Mouse (Mus musculus) left cerebral cortex, postnatal 36 days (tissue): ENCODE measurements around the gene Vash2. TPM values are rescaled to one million over a fixed set of nuclear protein-coding genes. Genes with fewer than 3 reads are reported as not detected.

Experiments used
- DNase-seq, 2 experiments: peaks; one replicate each; pipeline ENCODE4 v3.0.0; 2021 to 2022; ENCODE audit warnings: low spot score in 2 of 2, mixed read lengths in 1 of 2
- intact Hi-C: fragments of 180-260 bp; cut with DNase I; formaldehyde crosslinking; loops from one replicate; pipeline ENCODE4 v1.15.1; 2025
- total RNA-seq, 2 experiments: library from RNA; stranded (reverse); gene quantifications; 2 replicates each; pipeline ENCODE4 v1.2.3; 2021

The Vash2 gene
- total RNA-seq, 2 experiments from 2014 or later: 2.0 to 2.1 TPM

DNA sequence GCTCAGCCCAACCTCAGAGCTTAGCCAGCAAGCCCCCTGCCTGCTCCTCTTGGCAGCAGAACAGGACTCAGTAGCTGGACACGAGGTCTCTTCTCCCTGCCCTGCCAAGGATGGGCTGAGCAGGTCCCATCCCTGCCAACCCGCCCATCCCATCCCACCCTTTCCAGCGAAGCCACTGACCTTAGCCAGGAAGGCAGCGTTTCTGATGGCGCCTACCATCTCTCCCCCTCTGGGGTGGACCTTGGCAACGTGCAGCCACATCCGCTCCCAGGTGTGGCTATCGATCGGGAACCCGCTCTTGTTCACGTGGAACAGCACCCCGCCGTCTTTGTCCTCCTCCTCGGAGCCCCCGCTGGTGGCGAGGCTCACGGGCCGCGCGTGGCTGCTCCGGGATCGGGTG is 1.1 kb downstream of the Vash2 start:
- DNase-seq: no peak
- intact Hi-C loops: no loop called here

DNA sequence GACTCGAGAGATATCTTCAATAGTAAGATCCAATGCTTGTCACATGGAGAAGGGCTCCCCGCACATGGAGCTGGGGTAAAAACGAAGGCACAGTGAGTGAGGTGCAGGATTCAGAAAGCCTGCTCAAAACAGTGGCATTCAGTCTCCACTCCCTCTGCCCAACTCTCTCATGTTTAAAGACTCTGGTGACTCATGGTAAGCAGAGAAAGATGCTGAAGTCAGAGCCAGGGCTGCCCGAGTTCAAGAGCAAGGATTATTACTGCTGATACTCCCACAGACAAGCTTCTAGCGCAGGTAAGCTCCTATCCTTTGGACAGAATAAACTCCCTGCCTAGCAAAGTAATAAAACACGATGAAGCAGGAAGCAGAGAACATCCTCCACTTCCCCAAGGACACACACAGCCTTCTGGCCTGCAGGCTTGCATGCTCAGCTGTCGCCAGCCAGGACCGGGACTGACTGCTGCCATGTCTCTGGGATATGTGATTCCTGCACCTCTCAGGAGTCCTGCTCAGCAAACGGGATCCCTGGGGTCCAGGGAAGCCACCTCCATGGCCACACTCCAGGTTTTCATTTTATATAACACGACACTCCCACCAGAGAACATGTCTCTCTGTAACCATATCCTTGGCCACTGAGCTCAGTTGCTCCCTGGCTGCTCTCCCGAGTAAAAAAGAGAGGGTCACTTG is 2.1 kb downstream of the Vash2 start:
- intact Hi-C loops: no loop called here
- no peak for DNase-seq

DNA sequence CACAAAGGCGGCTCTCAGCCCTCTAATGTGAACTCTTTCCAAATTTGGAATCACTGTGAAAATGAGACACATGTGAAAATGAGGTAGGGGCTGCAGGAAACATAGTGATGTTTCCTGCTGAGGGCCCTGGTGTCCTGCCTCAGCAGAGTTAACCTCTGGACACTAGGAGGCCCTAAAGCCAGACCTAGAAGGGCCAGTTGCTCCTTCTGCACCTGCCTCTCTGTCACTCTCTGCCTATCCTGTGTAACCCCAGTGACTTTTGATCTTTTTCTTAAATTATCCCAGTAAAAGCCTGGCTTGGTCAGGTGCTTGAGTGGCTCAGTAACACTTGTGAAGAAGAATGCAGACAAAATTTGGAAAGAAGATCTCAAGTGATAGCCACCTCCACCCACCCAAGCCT is 4.3 kb downstream of the Vash2 start:
- intact Hi-C loops: no loop called here
- no peak for DNase-seq

DNA sequence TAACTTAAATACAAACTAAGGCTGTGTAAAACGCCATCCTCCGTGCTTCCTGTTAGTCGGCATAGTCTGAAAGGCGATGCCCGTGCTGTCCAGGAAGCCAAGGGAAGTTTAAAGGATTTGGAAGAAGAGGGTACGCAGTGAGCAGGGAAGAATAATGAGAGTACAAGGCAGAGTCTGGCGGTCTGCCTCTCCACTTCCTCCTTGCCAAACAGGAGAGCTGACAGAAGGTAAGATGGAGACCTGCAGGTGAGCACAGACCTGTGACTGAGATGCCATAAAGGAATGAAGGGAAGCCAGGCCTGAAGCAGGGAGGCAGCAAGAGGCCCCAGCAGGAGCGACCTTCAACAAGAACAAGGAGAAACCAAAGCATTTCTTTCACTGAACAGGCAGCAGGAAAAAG is 4.9 kb downstream of the Vash2 start:
- no peak for DNase-seq
- intact Hi-C loops: no loop called here

DNA sequence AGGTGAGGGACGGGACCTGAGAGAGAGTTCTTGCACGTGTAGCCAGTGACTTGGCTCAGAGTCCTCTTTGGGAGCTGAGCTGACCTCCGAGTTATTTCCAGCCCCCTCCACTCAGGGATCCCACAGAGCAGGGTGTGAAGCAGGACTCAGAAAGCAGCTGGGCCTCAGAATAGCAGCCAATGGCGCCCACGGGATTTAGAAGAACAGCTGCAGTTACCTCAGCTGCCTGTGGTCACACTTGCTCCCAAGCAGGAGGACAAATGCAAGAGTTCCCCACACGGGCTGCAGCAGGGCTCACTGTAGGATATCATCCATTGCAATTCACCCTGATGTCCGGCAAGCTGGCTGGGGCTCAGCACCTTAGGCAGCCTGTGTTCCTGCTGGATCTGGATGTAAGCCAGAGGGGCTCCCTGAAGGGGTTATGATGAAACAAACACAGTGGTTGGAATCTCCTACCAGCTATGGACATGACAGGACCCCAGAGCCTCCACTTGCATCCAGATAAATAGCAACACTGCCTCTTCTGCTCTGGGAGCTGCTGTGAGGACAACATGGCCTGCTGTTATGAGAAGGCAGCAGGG is 6.4 kb downstream of the Vash2 start:
- intact Hi-C loops: no loop called here
- DNase-seq: peak; percentile 30 to 39

DNA sequence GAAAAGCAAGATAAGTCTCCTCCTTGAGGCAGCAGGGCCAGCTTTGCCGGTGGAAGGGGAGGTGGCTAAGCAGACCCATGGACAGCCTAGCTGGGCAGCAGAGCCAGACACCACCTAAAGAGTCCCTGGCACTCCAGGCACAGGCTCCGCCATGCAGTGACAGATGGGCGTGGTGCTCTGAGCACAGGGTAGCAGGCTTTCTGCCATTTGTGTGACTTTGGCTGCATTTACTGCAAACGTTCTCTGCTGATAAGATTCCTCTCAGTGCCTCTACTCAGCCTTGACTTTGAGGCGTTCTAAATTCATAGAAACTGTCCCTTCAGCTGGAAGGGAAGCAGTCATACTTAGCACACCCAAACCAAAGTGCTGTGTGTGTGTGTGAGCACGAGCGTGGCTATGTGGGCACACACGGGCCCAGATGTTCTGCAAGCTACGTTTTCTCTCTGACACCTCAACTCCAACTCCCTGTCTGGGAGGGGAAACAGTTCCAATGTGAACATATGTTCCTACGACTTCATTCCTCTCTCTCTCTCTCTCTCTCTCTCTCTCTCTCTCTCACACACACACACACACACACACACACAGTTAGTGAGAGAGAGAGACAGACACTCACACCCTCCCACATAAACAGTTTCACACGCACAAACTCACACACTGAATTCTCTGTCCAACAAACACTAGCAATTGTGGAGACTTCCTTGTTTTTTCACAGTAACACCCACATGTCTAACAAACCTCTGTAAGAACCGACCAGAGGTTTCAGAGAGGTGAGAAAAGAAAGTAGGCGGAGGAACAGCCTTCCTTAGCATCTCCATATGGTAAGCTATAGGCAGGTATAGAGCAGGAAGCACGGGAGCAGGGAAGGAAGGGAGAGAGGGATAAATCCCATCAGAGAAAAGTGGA is 7.1 kb downstream of the Vash2 start:
- intact Hi-C loops: no loop called here
- peak; percentile 21 to 27 for DNase-seq

DNA sequence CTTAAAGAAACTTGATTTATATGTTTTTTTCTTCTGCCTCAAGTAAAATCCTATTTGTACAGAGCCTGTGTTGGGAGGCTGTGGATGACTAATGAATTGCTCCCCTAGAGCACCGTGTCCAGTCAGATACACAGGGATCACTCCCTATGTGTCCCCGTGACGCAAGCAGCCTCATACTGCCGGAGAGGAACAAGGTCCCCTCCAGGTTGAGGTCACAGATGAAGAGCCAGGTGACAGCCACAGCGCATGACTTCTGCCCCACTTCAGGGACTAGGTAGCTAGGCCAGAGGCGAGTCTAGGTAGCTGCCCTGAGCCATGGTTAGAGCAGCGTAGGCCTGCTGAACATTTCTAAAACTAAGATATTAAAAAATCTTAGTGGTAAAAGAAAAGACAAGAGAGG is 11.1 kb downstream of the Vash2 start:
- intact Hi-C loops: no loop called here
- DNase-seq: no peak

DNA sequence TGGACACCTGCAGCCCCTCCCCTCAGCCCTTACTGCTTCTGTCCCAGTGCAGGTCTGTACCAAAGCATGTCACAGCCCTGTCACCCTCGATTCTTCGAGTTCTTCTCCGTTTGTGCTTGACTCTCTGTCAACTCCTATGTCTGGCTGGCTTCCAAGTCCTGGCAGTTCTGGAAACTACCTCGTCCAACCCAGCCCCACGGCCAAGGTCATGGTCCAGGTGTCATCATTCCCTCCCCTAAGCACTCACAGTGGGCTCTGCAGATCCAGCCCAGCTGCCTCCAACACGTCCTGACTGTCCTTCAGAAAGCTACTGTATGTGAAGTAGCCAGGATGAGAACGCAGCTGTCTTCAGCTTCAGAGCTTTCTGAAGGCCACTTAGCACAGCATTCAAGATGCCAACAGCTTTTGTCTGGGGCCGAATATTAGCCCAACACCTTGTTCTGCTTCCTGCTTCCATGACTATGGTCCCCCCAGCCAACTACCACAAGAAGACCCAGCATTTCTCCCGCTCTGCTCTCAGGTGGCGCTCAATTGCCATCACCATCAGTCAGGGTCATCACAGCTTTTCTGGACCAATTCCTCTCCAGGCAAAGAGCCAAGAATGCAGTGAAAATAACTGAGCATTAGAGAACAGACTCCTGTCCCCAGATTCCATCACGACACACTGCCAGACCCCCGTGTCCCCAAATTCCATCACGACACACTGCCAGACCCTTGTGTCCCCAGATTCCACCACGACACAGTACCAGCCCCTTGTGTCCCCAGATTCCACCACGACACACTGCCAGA is 13.9 kb downstream of the Vash2 start:
- intact Hi-C loops: no loop called here
- DNase-seq: no peak

DNA sequence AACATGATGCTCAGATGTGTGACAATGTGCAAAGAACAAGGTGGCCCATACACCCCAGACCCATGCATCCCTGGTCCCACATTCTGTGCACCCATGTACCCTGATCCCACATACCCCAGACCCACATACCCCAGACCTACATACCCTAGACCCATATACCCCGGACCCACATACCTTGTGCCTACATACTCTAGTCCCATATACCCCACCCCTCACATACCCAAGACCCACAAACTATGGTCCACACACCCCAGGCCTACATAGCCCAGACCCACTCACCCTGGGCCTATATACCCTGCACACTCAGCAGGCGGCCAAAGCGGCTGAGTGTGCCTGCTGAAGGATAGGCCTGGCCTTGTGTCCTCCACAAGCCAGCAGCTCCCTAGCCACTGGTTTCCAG is 16.3 kb downstream of the Vash2 start:
- intact Hi-C loops: no loop called here
- DNase-seq: no peak

DNA sequence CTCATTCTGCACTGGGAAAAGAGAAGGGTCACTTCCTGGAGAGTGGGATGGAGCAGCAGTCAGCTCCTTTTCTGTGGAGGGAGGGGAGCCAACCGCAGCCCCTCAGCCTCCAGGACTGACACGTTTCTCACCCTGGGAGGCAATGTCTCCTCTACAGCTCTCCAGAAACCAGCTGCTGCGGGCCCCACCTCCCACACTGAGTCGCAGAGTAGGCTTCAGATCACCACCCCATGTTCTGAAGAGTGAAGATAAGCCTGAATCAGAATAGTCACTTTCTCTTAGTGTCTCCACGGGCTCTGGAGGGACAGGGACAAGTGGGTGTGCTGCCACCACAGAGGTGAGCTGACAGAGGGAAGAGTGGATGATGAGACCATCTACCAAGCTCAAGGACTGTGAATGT is 20.3 kb downstream of the Vash2 start:
- DNase-seq: no peak
- intact Hi-C loops: no loop called here

DNA sequence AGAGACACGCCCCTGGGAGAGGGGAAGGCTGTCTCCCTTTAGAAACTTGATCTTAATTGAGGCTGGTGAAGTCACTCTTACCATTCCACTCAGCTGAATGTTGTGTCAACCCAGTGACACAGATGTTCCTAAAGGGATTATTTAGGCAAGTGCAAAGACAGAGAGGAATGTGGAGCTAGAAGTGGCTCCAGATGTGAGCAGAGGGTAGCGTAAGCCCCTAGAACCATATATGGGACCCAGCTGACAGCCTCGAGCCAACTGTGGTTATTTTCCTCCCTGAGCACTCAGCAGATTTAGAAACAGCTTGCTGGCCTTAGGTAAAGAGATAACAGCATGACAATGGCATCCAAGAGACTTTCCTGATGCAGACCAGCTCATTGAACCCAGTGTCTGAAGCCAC is 26.1 kb downstream of the Vash2 start:
- intact Hi-C loops: no loop called here
- DNase-seq: no peak

DNA sequence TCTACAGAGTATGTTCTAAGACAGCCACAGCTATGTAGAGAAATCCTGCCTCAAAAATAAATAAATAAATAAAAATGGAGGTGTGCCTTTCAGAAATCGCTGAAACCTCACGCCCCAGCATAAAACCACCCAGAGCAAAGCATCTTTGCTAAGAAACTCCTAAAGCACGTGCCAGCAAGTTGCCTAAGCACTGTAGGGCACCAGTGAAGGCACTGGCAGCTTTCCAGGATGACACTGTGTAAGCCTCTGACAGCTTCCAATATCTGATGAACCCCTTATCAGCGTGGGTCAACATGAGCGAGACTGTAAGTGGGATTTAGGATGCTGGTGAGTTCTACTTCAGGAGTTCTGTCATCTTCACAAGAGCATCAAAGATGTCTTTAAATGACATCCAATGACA is 28.1 kb downstream of the Vash2 start:
- DNase-seq: no peak
- intact Hi-C loops: no loop called here

DNA sequence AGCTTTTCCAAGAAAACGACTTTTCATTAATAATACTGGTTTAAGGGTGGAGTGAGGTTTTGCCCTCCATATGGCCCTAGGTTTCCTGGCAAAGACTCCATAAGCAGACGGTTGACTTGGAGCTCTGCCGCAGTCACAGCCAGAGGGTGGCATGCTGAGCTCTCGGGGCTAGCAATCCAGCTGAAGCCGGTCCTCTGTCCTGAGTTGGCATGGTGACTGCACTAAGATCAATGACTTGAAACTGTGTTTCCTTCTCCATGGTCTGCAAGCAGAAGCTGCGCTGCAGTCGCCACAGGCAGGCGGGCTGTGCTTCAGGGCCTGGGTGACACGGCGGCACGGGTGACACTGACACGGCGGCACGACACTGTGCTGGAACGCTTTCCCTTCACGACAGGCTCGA is 30.2 kb downstream of the Vash2 start:
- DNase-seq: no peak
- intact Hi-C loops: no loop called here

DNA sequence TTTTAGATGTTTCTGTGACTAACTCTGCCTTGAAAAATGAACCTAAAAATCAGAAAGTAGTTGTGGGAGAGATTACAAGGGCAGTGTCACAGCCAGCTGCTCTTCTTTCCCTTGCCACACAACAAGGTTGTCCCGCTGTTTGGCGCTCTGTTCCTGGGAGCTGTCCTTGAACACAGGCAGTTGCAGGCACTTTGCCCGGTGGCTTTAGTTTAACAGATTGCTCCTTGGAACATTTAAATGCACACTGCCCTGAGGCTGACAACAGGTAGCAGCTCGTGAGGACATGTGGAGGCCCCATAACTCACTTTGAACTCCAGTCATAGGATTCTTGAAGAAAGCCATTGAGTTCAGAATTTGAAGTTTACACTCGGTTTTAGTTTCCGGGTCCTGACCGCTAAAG is 30.7 kb downstream of the Vash2 start:
- DNase-seq: no peak
- intact Hi-C loops: no loop called here

DNA sequence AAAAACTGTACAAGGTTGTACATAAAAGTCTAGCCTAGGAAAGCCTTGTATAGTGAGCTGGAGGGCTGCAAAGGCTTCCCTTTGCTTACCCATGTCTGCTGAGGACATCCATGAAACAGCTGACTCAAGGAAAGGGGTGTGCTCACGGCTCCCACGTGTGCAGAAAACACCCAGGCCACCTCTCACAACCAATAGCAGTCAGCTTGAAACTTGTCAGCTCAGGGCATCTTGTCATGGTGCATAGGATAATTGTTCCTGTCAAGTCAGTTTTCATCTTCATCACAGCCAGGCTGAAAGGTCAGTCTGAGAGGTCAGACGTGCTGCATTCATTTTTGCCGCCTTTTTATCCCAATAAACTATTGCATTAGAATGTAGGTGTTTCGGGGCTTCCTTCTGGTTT is 31.1 kb downstream of the Vash2 start:
- intact Hi-C loops: no loop called here
- DNase-seq: no peak

DNA sequence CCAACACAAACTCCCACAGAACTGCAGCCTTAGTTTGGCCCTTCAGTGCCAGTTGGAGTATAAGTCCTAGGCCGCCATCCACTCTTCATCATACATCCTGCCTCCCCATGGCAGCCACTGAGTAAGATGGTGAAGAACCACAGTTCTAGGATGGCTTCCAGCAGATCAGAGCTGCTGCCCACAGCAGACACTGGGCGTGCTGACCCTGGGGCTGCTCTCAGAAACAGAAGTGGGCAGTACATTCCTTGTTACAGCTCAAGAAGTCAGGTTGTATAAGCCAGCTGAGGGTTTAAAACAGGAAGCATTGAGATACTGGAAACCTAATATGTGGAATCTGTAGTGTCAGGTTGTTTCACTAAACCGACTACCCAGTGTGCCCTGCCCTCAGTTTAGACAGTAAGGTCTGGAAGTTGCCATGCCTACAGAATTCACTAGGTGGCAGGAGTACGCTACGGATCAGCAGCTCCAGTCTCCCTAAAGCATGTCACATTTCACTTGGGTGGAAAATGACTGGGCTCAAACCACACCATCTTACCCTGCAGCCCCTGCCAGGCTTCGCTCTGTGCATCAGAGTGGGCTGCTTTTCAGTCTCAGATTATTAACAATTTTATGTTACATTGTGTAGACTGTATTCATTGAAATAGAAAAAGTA is 34.9 kb downstream of the Vash2 start:
- peak; percentile 63 to 69 for DNase-seq
- intact Hi-C loops: loop anchor here (5.0 kb wide), 3 partner anchors 73 to 183 kb away; no protein-coding TSS in a partner anchor

DNA sequence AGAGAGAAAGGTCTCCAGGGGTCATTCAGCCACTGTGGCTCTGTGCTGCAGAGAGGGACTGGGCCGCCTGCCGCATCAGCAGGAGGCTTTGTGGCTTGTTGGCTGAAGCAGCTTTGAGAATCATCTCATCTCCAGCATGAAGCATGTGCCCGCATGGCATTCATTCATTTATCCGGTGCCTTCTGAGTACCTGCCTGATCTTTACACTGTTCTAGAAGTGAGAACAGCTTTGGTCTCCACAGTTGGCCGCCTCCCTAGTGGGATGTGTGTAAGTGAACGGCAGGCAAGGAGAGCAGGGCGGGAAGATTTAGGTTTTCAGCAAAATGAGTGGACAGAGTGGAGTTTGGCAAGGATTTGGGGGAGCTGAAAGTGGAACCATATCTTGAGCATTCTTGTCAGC is 39.3 kb downstream of the Vash2 start:
- DNase-seq: no peak
- intact Hi-C loops: loop anchor here (5.0 kb wide), 3 partner anchors 77 to 187 kb away; no protein-coding TSS in a partner anchor

DNA sequence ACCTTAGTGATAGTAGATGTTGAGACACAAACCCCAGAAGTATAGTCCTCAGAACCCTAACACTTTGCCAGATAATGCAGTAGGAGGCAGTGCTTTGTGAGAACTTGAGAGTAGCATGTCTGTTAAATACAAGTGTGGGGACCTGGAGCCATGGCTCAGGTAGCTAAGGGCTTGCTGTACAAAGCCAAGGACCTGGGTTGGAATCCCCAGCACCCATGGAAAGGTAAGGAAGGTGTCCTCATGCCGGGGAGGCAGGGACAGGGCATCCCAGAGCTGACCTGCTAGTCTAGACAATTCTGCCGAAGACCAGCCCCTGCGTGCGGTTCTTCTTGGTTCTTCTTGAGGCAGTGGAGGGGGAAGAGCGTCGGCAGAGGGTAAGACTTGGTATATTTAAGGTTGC is 48.9 kb downstream of the Vash2 start:
- intact Hi-C loops: no loop called here
- no peak for DNase-seq

DNA sequence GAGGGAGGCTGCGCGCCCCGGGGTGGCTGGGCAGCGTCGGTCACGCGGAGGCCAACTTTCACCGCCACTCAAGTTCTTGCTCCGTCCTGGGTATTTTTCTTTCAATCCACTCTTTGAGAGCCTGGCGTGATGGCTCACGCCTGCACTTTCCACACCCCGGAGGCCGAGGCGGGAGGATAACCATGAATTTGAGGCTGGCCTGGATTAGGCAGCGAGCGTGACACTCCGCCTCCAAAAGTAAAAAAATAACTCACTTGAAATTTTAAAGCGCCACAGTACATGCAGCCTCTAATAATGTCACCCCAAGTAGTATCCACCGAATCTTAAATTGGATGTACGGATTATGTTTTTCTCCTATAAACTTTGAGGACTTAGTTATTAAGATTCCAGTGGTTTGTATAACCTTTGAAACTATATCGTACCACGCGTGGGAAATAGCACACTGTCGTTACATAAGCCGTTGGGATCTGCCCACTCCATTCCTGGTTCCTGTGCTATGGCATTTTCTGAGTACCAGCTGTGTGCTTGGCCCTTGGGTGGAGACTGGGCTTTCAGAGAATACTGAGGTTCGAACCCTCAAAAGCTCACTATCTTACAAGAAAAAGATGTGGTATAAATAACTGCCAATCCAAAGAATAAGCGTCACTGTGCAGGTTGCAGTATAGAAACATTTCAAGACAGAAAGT is 49.9 kb downstream of the Vash2 start:
- DNase-seq: peak in 1 of 2 experiments; percentile 53
- intact Hi-C loops: loop anchor here (2.0 to 5.0 kb wide), 2 partner anchors 18 to 98 kb away; partner anchors contain the start of genes Flvcr1 and Rps6kc1
